Mouse (Mus musculus) embryonic facial prominence, embryonic 15.5 days (tissue): Measurements from ENCODE around the gene Gys2. TPM values are rescaled to one million over a fixed set of nuclear protein-coding genes. Genes with fewer than 3 reads are reported as not detected.
A peak's percentile ranks its signal among the peaks of the same experiment; 100 is the strongest.
"Not testable (repeated sequence)": the region's sequence is repeated elsewhere in the genome, so short reads cannot be mapped to it uniquely, and the experiment has no call there.

Experiments
- ATAC-seq: fragments of 200-750 bp; cut with Nextera tagmentation; 2 replicates; pipeline ENCODE4 v1.8.0; 2017; ENCODE audit warnings: low read depth, moderate TSS enrichment; ENCODE audit not compliant: insufficient number of reproducible peaks, low FRiP score, low TSS enrichment
- H3K27ac ChIP-seq: fragments of 300-500 bp; sonication (generic); replicated peaks from 2 replicates; pipeline ENCODE4 v1.5.1; 2015; ENCODE audit warnings: mild to moderate bottlenecking, inconsistent platforms
- H3K27me3 ChIP-seq: fragments of 300-500 bp; sonication (generic); 2 replicates; pipeline ENCODE4 v1.6.1; 2015; ENCODE audit warnings: inconsistent platforms
- H3K36me3 ChIP-seq: fragments of 300-500 bp; sonication (generic); 2 replicates; pipeline ENCODE4 v1.6.1; 2015; ENCODE audit warnings: mild to moderate bottlenecking, inconsistent platforms
- H3K4me1 ChIP-seq: fragments of 300-500 bp; sonication (generic); 2 replicates; pipeline ENCODE4 v1.6.1; 2015; ENCODE audit warnings: inconsistent platforms
- H3K4me2 ChIP-seq: fragments of 300-500 bp; sonication (generic); replicated peaks from 2 replicates; pipeline ENCODE4 v1.6.1; 2015; ENCODE audit warnings: mild to moderate bottlenecking, inconsistent platforms
- H3K4me3 ChIP-seq: fragments of 300-500 bp; sonication (generic); replicated peaks from 2 replicates; pipeline ENCODE4 v1.5.1; 2015; ENCODE audit warnings: mild to moderate bottlenecking, inconsistent platforms
- H3K9ac ChIP-seq: fragments of 300-500 bp; sonication (generic); 2 replicates; pipeline ENCODE4 v1.6.1; 2015; ENCODE audit warnings: inconsistent platforms
- H3K9me3 ChIP-seq: fragments of 300-500 bp; sonication (generic); replicated peaks from 2 replicates; pipeline ENCODE4 v1.6.1; 2016; ENCODE audit warnings: inconsistent platforms
- WGBS: fragments of 180-500 bp; shearing (Covaris S2); methylation state at CpG from one replicate; pipeline ENCODE4 v1.1.7; 2015; 5-methylcytosine and 5-hydroxymethylcytosine counted together
- polyA plus RNA-seq: library from polyadenylated mRNA; unstranded; fragments of >200 nt; fragmentation: Nextera tagmentation; extraction: Ambion mirVana; gene quantifications from 2 replicates; pipeline ENCODE4 v1.2.1, GENCODE M21; 2015

Gys2 gene
- 0.05 TPM in 1 of 2 replicates, not detected in the other for polyA plus RNA-seq

- 59% methylated on average over 4 of the region's 4 CpGs for WGBS
- no peak within 1 kb of the TSS for H3K27ac ChIP-seq
- H3K4me1 ChIP-seq = no peaks in the 10 kb centered on the region
- no peak for ATAC-seq
- H3K9ac ChIP-seq = no peak within 1 kb of the TSS
- H3K4me3 ChIP-seq = no peak within 1 kb of the TSS
- no peak within 1 kb of the TSS for H3K4me2 ChIP-seq
- no peaks in the 10 kb centered on the region for H3K36me3 ChIP-seq
- no peaks in the 10 kb centered on the region for H3K9me3 ChIP-seq
- H3K27me3 ChIP-seq = no peaks in the 10 kb centered on the region
Observed at GRCm38 (mm10) chr6:142472801-142473203, at the start of gene Gys2. Gene Gys2, minus strand, starts transcription at chr6:142473109.

- Histone ChIP-seq H3K9me3 (no peaks in the 10 kb centered on the region), H3K4me1 (no peaks in the 10 kb centered on the region), H3K27me3 (no peaks in the 10 kb centered on the region), H3K36me3 (no peaks in the 10 kb centered on the region), H3K4me3 (no peak overlapping the region), H3K4me2 (no peak overlapping the region), H3K27ac (no peak overlapping the region), H3K9ac (no peak overlapping the region)
- ATAC-seq = no peak
- WGBS = 79% methylated on average over 12 of the region's 12 CpGs
Observed at GRCm38 (mm10) chr6:142521591-142522110, 48.7 kb upstream of the Gys2 start.

GRCm38 (mm10) chr6:142519110-142519509, 46.2 kb upstream of the Gys2 start:
- Histone ChIP-seq H3K36me3 (no peaks in the 10 kb centered on the region), H3K27me3 (no peaks in the 10 kb centered on the region), H3K27ac (no peak overlapping the region), H3K9me3 (no peaks in the 10 kb centered on the region), H3K9ac (no peak overlapping the region), H3K4me3 (no peak overlapping the region), H3K4me1 (no peaks in the 10 kb centered on the region), H3K4me2 (no peak overlapping the region)
- WGBS = 9% methylated on average over 6 of the region's 6 CpGs
- no peak for ATAC-seq

- not testable (repeated sequence) for H3K9me3 ChIP-seq, ATAC-seq, H3K36me3 ChIP-seq, H3K4me2 ChIP-seq, H3K27ac ChIP-seq, H3K9ac ChIP-seq, H3K4me1 ChIP-seq, H3K27me3 ChIP-seq, H3K4me3 ChIP-seq
- 73% methylated on average over 9 of the region's 9 CpGs for WGBS
Observed at GRCm38 (mm10) chr6:142515379-142515778, 42.5 kb upstream of the Gys2 start.

GRCm38 (mm10) chr6:142514912-142515311, 42.0 kb upstream of the Gys2 start:
- WGBS = 2% methylated on average over 10 of the region's 10 CpGs
- ATAC-seq = no peak
- H3K9me3 ChIP-seq = no peaks in the 10 kb centered on the region
- no peak overlapping the region for H3K4me3 ChIP-seq
- no peak overlapping the region for H3K4me2 ChIP-seq
- no peaks in the 10 kb centered on the region for H3K4me1 ChIP-seq
- peaks cover 7% of the 10 kb centered on the region for H3K27me3 ChIP-seq
- H3K9ac ChIP-seq = no peak overlapping the region
- H3K36me3 ChIP-seq = no peaks in the 10 kb centered on the region
- H3K27ac ChIP-seq = no peak overlapping the region

- no peaks in the 10 kb centered on the region for H3K9me3 ChIP-seq
- no peak overlapping the region for H3K9ac ChIP-seq
- no peak for ATAC-seq
- H3K27me3 ChIP-seq = peaks cover 7% of the 10 kb centered on the region
- H3K27ac ChIP-seq = no peak overlapping the region
- no peak overlapping the region for H3K4me2 ChIP-seq
- no peak overlapping the region for H3K4me3 ChIP-seq
- 39% methylated on average over 3 of the region's 3 CpGs for WGBS
- H3K4me1 ChIP-seq = peaks cover 6% of the 10 kb centered on the region; the same call in 1 of the 2 replicates
- no peaks in the 10 kb centered on the region for H3K36me3 ChIP-seq
Observed at GRCm38 (mm10) chr6:142512902-142513301, 40.0 kb upstream of the Gys2 start.

- no peak for ATAC-seq
- 17% methylated on average over 12 of the region's 12 CpGs for WGBS
- H3K9ac ChIP-seq = no peak overlapping the region
- no peak overlapping the region for H3K27ac ChIP-seq
- no peaks in the 10 kb centered on the region for H3K9me3 ChIP-seq
- peaks cover 7% of the 10 kb centered on the region for H3K27me3 ChIP-seq
- H3K4me1 ChIP-seq = peaks cover 10% of the 10 kb centered on the region; the same call in 1 of the 2 replicates
- no peak overlapping the region for H3K4me2 ChIP-seq
- H3K36me3 ChIP-seq = no peaks in the 10 kb centered on the region
- H3K4me3 ChIP-seq = no peak overlapping the region
Observed at GRCm38 (mm10) chr6:142511516-142512135, 38.7 kb upstream of the Gys2 start.

GRCm38 (mm10) chr6:142508663-142509062, 35.8 kb upstream of the Gys2 start:
- no peak for ATAC-seq
- H3K27me3 ChIP-seq = peaks cover 7% of the 10 kb centered on the region
- H3K4me1 ChIP-seq = peaks cover 19% of the 10 kb centered on the region; the same call in 1 of the 2 replicates
- H3K9me3 ChIP-seq = no peaks in the 10 kb centered on the region
- H3K36me3 ChIP-seq = no peaks in the 10 kb centered on the region
- 46% methylated on average over 4 of the region's 4 CpGs for WGBS
- no peak overlapping the region for H3K27ac ChIP-seq
- H3K9ac ChIP-seq = no peak overlapping the region
- no peak overlapping the region for H3K4me3 ChIP-seq
- H3K4me2 ChIP-seq = no peak overlapping the region

- H3K4me2 ChIP-seq = peak within 1 kb of the TSS; percentile 71
- no peaks in the 10 kb centered on the region for H3K36me3 ChIP-seq
- H3K9me3 ChIP-seq = no peaks in the 10 kb centered on the region
- H3K27me3 ChIP-seq = peaks cover 7% of the 10 kb centered on the region
- H3K4me3 ChIP-seq = peak within 1 kb of the TSS; percentile 51
- peaks cover 19% of the 10 kb centered on the region; the same call in 1 of the 2 replicates for H3K4me1 ChIP-seq
- peak within 1 kb of the TSS; percentile 44 for H3K27ac ChIP-seq
- peak within 1 kb of the TSS; percentile 9 for H3K9ac ChIP-seq
- 0% methylated on average over 19 of the region's 19 CpGs for WGBS
- peak; percentile 93 for ATAC-seq
Observed at GRCm38 (mm10) chr6:142507785-142508162, 34.9 kb upstream of the Gys2 start, which contains the start of gene Ldhb. Gene Ldhb, minus strand, starts transcription at chr6:142507957.

GRCm38 (mm10) chr6:142507033-142507784, 34.3 kb upstream of the Gys2 start:
- Histone ChIP-seq H3K27me3 (peaks cover 7% of the 10 kb centered on the region), H3K4me3 (peak overlapping the region; percentile 51), H3K4me1 (peaks cover 19% of the 10 kb centered on the region; the same call in 1 of the 2 replicates), H3K27ac (peak overlapping the region; percentile 44; the same call in 1 of the 2 replicates), H3K9me3 (no peaks in the 10 kb centered on the region), H3K9ac (peak overlapping the region; percentile 9), H3K36me3 (no peaks in the 10 kb centered on the region), H3K4me2 (peak overlapping the region; percentile 71)
- 2% methylated on average over 30 of the region's 30 CpGs for WGBS
- peak; percentile 35 for ATAC-seq

GRCm38 (mm10) chr6:142506338-142507032, 33.6 kb upstream of the Gys2 start:
- no peak for ATAC-seq
- Histone ChIP-seq H3K36me3 (no peaks in the 10 kb centered on the region), H3K4me1 (peaks cover 19% of the 10 kb centered on the region; the same call in 1 of the 2 replicates), H3K9ac (0 out of 2 replicates have a peak overlapping the region, but pooled peaks have one; percentile 3), H3K9me3 (no peaks in the 10 kb centered on the region), H3K4me2 (peak overlapping the region; percentile 71), H3K4me3 (peak overlapping the region; percentile 51), H3K27ac (no peak overlapping the region), H3K27me3 (peaks cover 4% of the 10 kb centered on the region)
- 7% methylated on average over 10 of the region's 10 CpGs for WGBS
